Mouse (Mus musculus): ENCODE measurements around the gene 4930451I11Rik.

- no peak for TF ChIP-seq CTCF (IDR thresholded peaks at IDR 0.05; ENCODE audit: low read depth)
- TF ChIP-seq EP300 (optimal IDR thresholded peaks at IDR 0.05) = no peak
Observed at GRCm38 (mm10) chr7:126877239-126877638, 45.8 kb upstream of the 4930451I11Rik start.
